ENCODE assay signal across 20 mouse cellular contexts in genomic region chr5:104055816-104056215, GRCm38 (mm10). TPM values are rescaled to one million over a fixed set of nuclear protein-coding genes. Genes with fewer than 3 reads are reported as not detected.
"Had no signal": no experiment of that assay in that cellular context is flagged by ENCODE, and none has a peak within 500 bp of the region (broad histone marks: within the 10 kb centered on the region; RNA-seq: fewer than 3 reads in every experiment).

No protein-coding gene starts in this region.

- H3K4me3 ChIP-seq: limb, embryonic 13.5 days; midbrain, embryonic 10.5 days; neural tube, embryonic 13.5 days had no signal

- H3K9me3 ChIP-seq: limb, embryonic 13.5 days; midbrain, embryonic 10.5 days; neural tube, embryonic 13.5 days had no signal

- H3K4me1 ChIP-seq: limb, embryonic 13.5 days; midbrain, embryonic 10.5 days had no signal

- H3K27ac ChIP-seq: kidney, postnatal 0 days; limb, embryonic 13.5 days; midbrain, embryonic 10.5 days; neural tube, embryonic 13.5 days had no signal

- H3K4me2 ChIP-seq: limb, embryonic 13.5 days; neural tube, embryonic 13.5 days had no signal

- H3K9ac ChIP-seq: limb, embryonic 13.5 days; neural tube, embryonic 13.5 days had no signal

- DNase-seq: kidney, adult 11 months; kidney, adult 9 months; kidney, postnatal 4 days; layer of hippocampus, postnatal 36 days; lung, adult 18-20 months; lung, postnatal 36 days; midbrain, embryonic 14.5 days; retina, postnatal 1 day; right cerebral cortex, postnatal 4 days; spleen, adult 18-20 months; thymus, adult 18-20 months; thymus, postnatal 14 days had no signal

- H3K27me3 ChIP-seq: limb, embryonic 13.5 days; neural tube, embryonic 13.5 days had no signal

RNA-seq across cellular contexts. Expression of gene Gm17660, which starts 21.6 kb away (rescaled TPM):
- total RNA-seq: layer of hippocampus, postnatal 36 days; left cerebral cortex, adult 8-10 months; megakaryocyte progenitor cell, adult 5-6 weeks had no signal
- polyA plus RNA-seq: kidney, postnatal 0 days; limb, embryonic 13.5 days; lung, embryonic 16.5 days; midbrain, embryonic 10.5 days; midbrain, embryonic 14.5 days; neural tube, embryonic 13.5 days; stomach, embryonic 14.5 days had no signal

RNA-seq across cellular contexts. Expression of gene Sparcl1, which starts 57.7 kb away (rescaled TPM):
- total RNA-seq: megakaryocyte progenitor cell, adult 5-6 weeks had no signal
